Mouse (Mus musculus): ENCODE results near the gene Rhd. TPM values are rescaled to one million over a fixed set of nuclear protein-coding genes. Genes with fewer than 3 reads are reported as not detected.
A peak's percentile ranks its signal among the peaks of the same experiment; 100 is the strongest.

Rhd gene
- total and polyA plus RNA-seq, 3 experiments: 3.3 to 69.7 (median 9.8) TPM

DNA sequence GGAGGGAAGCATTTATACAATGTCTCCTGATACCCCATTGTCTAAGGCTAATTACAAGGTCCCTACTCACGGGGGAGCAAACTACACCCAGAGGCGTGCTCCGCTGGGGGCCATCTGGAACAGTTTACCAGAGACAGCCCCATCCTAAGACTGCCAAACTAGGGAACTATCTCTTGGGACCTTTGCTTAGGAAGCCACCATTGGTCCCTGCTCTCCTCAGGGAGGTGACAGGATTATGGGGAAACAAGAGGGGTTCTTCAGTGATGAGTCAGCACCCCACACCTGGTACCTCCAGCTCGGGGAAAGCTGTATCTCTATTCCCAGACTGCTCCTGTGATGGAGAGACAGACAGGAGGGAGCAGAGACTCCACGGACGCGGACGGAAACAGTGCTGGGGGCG is 4.2 kb downstream of the Rhd start:
- Histone ChIP-seq H3K9me3 (replicated peaks) (no peaks in the 10 kb centered on the region), H3K27me3 (ENCODE audit: insufficient read depth, low read length) (no peaks in the 10 kb centered on the region), H3K4me3 (ENCODE audit: low read depth, low read length) (peak overlapping the region; percentile 36; the same call in 1 of the 2 replicates), H3K4me1 (ENCODE audit: insufficient read depth, low read depth, low read length) (peaks cover 87% of the 10 kb centered on the region), H3K36me3 (replicated peaks) (peaks cover 2% of the 10 kb centered on the region)
- ATAC-seq (ENCODE audit: extremely low read depth, insufficient number of reproducible peaks, low FRiP score, poor library complexity, severe bottlenecking): no peak
- no peak for TF ChIP-seq TAL1 (conservative IDR thresholded peaks at IDR 0.05; ENCODE audit: low read depth, low read length)
- TF ChIP-seq GATA2 (IDR thresholded peaks at IDR 0.05; ENCODE audit: borderline replicate concordance, low read depth, low read length): no peak
- TF ChIP-seq GATA1 (IDR thresholded peaks at IDR 0.05; ENCODE audit: borderline replicate concordance, low read length): no peak
- no peak for TF ChIP-seq CTCF (IDR thresholded peaks at IDR 0.05; ENCODE audit: low read depth, low read length)
- no peak for TF ChIP-seq POLR2AphosphoS5 (IDR thresholded peaks at IDR 0.05; ENCODE audit: insufficient replicate concordance, low read depth, low read length)
- DNase-seq (ENCODE audit: low spot score): no peak

GRCm38 (mm10) chr4:134869068-134869730 is 4.9 kb downstream of the Rhd start:
- Histone ChIP-seq H3K4me3 (ENCODE audit: low read depth, low read length) (peak overlapping the region; percentile 69), H3K4me1 (ENCODE audit: insufficient read depth, low read depth, low read length) (peaks cover 89% of the 10 kb centered on the region), H3K36me3 (replicated peaks) (peaks cover 2% of the 10 kb centered on the region), H3K9me3 (replicated peaks) (no peaks in the 10 kb centered on the region), H3K27me3 (ENCODE audit: insufficient read depth, low read length) (no peaks in the 10 kb centered on the region)
- peak; percentile 71 for ATAC-seq (ENCODE audit: extremely low read depth, insufficient number of reproducible peaks, low FRiP score, poor library complexity, severe bottlenecking)
- DNase-seq (ENCODE audit: low spot score): peak; percentile 78
- TF ChIP-seq GATA2 (IDR thresholded peaks at IDR 0.05; ENCODE audit: borderline replicate concordance, low read depth, low read length): no peak
- peak; percentile 92 for TF ChIP-seq TAL1 (conservative IDR thresholded peaks at IDR 0.05; ENCODE audit: low read depth, low read length)

- TF ChIP-seq GATA2 (IDR thresholded peaks at IDR 0.05; ENCODE audit: borderline replicate concordance, low read depth, low read length): no peak
- TF ChIP-seq TAL1 (conservative IDR thresholded peaks at IDR 0.05; ENCODE audit: low read depth, low read length): no peak
- no peak for TF ChIP-seq GATA1 (IDR thresholded peaks at IDR 0.05; ENCODE audit: borderline replicate concordance, low read length)
- ATAC-seq (ENCODE audit: extremely low read depth, insufficient number of reproducible peaks, low FRiP score, poor library complexity, severe bottlenecking) (no peak), DNase-seq (ENCODE audit: low spot score) (no peak)
- H3K27me3 ChIP-seq (ENCODE audit: insufficient read depth, low read length): no peaks in the 10 kb centered on the region
- peaks cover 2% of the 10 kb centered on the region for H3K36me3 ChIP-seq (replicated peaks)
- no peaks in the 10 kb centered on the region for H3K9me3 ChIP-seq (replicated peaks)
- H3K4me3 ChIP-seq (ENCODE audit: low read depth, low read length): peak overlapping the region; percentile 69
- H3K4me1 ChIP-seq (ENCODE audit: insufficient read depth, low read depth, low read length): peaks cover 88% of the 10 kb centered on the region
Observed at GRCm38 (mm10) chr4:134869815-134870375, 5.6 kb downstream of the Rhd start.

DNA sequence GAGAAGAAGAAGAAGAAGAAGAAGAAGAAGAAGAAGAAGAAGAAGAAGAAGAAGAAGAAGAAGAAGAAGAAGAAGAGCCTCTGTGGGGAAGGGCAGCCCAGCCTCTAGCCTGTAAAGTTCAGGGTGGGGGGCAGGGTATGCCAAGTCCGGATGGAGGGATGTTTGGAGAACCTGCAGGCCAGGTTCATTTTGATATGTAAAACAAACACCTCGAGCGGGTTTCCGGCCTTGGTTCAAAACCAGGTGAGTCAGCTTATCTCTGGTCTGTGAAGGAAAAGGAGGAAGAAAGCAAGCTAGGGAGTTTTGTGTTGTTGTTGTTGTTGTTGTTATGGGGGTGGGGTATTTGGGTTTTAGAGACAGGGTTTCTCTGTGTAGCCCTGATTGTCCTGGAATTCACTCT is 7.1 kb downstream of the Rhd start:
- H3K36me3 ChIP-seq (replicated peaks): peaks cover 5% of the 10 kb centered on the region
- no peak for TF ChIP-seq CTCF (IDR thresholded peaks at IDR 0.05; ENCODE audit: low read depth, low read length)
- no peak for TF ChIP-seq POLR2AphosphoS5 (IDR thresholded peaks at IDR 0.05; ENCODE audit: insufficient replicate concordance, low read depth, low read length)
- TF ChIP-seq GATA1 (IDR thresholded peaks at IDR 0.05; ENCODE audit: borderline replicate concordance, low read length): no peak
- no peak for TF ChIP-seq TAL1 (conservative IDR thresholded peaks at IDR 0.05; ENCODE audit: low read depth, low read length)
- no peak for TF ChIP-seq GATA2 (IDR thresholded peaks at IDR 0.05; ENCODE audit: borderline replicate concordance, low read depth, low read length)
- no peak overlapping the region for H3K4me3 ChIP-seq (ENCODE audit: low read depth, low read length)
- H3K9me3 ChIP-seq (replicated peaks): no peaks in the 10 kb centered on the region
- no peak for DNase-seq (ENCODE audit: low spot score)
- ATAC-seq (ENCODE audit: extremely low read depth, insufficient number of reproducible peaks, low FRiP score, poor library complexity, severe bottlenecking): no peak
- no peaks in the 10 kb centered on the region for H3K27me3 ChIP-seq (ENCODE audit: insufficient read depth, low read length)
- peaks cover 79% of the 10 kb centered on the region for H3K4me1 ChIP-seq (ENCODE audit: insufficient read depth, low read depth, low read length)

- H3K4me1 ChIP-seq (ENCODE audit: insufficient read depth, low read depth, low read length): peaks cover 78% of the 10 kb centered on the region
- DNase-seq (ENCODE audit: low spot score) (no peak), ATAC-seq (ENCODE audit: extremely low read depth, insufficient number of reproducible peaks, low FRiP score, poor library complexity, severe bottlenecking) (no peak)
- no peaks in the 10 kb centered on the region for H3K9me3 ChIP-seq (replicated peaks)
- no peak for TF ChIP-seq GATA1 (IDR thresholded peaks at IDR 0.05; ENCODE audit: borderline replicate concordance, low read length)
- TF ChIP-seq CTCF (IDR thresholded peaks at IDR 0.05; ENCODE audit: low read depth, low read length): no peak
- no peak for TF ChIP-seq GATA2 (IDR thresholded peaks at IDR 0.05; ENCODE audit: borderline replicate concordance, low read depth, low read length)
- no peak for TF ChIP-seq TAL1 (conservative IDR thresholded peaks at IDR 0.05; ENCODE audit: low read depth, low read length)
- TF ChIP-seq POLR2AphosphoS5 (IDR thresholded peaks at IDR 0.05; ENCODE audit: insufficient replicate concordance, low read depth, low read length): no peak
- H3K36me3 ChIP-seq (replicated peaks): peaks cover 5% of the 10 kb centered on the region
- H3K27me3 ChIP-seq (ENCODE audit: insufficient read depth, low read length): no peaks in the 10 kb centered on the region
- H3K4me3 ChIP-seq (ENCODE audit: low read depth, low read length): no peak overlapping the region; the same call in 1 of the 2 replicates
Observed at GRCm38 (mm10) chr4:134871950-134872349, 7.6 kb downstream of the Rhd start.

DNA sequence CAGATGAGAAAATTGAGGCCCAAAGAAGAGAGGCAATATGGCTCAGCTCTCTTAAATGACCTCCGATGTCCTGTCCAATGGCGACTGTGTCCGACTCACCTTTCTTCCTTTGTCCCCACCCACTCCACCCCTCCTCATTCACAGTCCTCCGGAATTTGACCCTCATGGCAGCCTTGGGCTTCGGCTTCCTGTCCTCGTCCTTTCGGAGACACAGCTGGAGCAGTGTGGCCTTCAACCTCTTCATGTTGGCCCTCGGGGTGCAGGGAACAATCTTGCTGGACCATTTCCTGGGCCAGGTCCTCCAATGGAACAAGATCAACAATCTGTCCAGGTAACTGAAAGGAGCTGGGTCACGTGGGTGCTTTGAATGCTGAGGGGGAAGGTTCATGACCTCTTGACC is 11.8 kb downstream of the Rhd start:
- no peak for ATAC-seq (ENCODE audit: extremely low read depth, insufficient number of reproducible peaks, low FRiP score, poor library complexity, severe bottlenecking)
- Histone ChIP-seq H3K36me3 (replicated peaks) (peaks cover 11% of the 10 kb centered on the region), H3K4me1 (ENCODE audit: insufficient read depth, low read depth, low read length) (peaks cover 60% of the 10 kb centered on the region), H3K9me3 (replicated peaks) (no peaks in the 10 kb centered on the region), H3K4me3 (ENCODE audit: low read depth, low read length) (no peak overlapping the region), H3K27me3 (ENCODE audit: insufficient read depth, low read length) (no peaks in the 10 kb centered on the region)
- no peak for DNase-seq (ENCODE audit: low spot score)
- TF ChIP-seq GATA2 (IDR thresholded peaks at IDR 0.05; ENCODE audit: borderline replicate concordance, low read depth, low read length) (no peak), POLR2AphosphoS5 (IDR thresholded peaks at IDR 0.05; ENCODE audit: insufficient replicate concordance, low read depth, low read length) (no peak)

Measured in G1E (cell line).